Mouse (Mus musculus) neural tube, embryonic 12.5 days (tissue): Measurements from ENCODE around the gene Ints1. TPM values are rescaled to one million over a fixed set of nuclear protein-coding genes. Genes with fewer than 3 reads are reported as not detected.

Source experiments
- ATAC-seq: fragments of 200-750 bp; cut with Nextera tagmentation; 2 replicates; pipeline ENCODE4 v1.8.0; 2017; ENCODE audit warnings: low read depth, mild to moderate bottlenecking, moderate TSS enrichment, moderate library complexity; ENCODE audit not compliant: low FRiP score
- H3K27ac ChIP-seq: fragments of 300-500 bp; sonication (generic); 2 replicates; pipeline ENCODE4 v1.5.1; 2016
- H3K27me3 ChIP-seq: fragments of 300-500 bp; sonication (generic); replicated peaks from 2 replicates; pipeline ENCODE4 v1.6.1; 2016; ENCODE audit warnings: mild to moderate bottlenecking
- H3K36me3 ChIP-seq: fragments of 300-500 bp; sonication (generic); 2 replicates; pipeline ENCODE4 v1.6.1; 2016; ENCODE audit warnings: mild to moderate bottlenecking
- H3K4me1 ChIP-seq: fragments of 300-500 bp; sonication (generic); 2 replicates; pipeline ENCODE4 v1.6.1; 2016
- H3K4me2 ChIP-seq: fragments of 300-500 bp; sonication (generic); replicated peaks from 2 replicates; pipeline ENCODE4 v1.6.1; 2016; ENCODE audit warnings: mild to moderate bottlenecking
- H3K4me3 ChIP-seq: fragments of 300-500 bp; sonication (generic); 2 replicates; pipeline ENCODE4 v1.5.1; 2016
- H3K9ac ChIP-seq: fragments of 300-500 bp; sonication (generic); 2 replicates; pipeline ENCODE4 v1.6.1; 2016; ENCODE audit warnings: mild to moderate bottlenecking
- H3K9me3 ChIP-seq: fragments of 300-500 bp; sonication (generic); 2 replicates; pipeline ENCODE4 v1.6.1; 2016; ENCODE audit warnings: mild to moderate bottlenecking
- WGBS: fragments of 180-500 bp; shearing (Covaris S2); methylation state at CpG from one replicate; pipeline ENCODE4 v1.1.7; 2016; 5-methylcytosine and 5-hydroxymethylcytosine counted together
- polyA plus RNA-seq: library from polyadenylated mRNA; unstranded; fragments of >200 nt; fragmentation: Nextera tagmentation; extraction: Ambion mirVana; gene quantifications from 2 replicates; pipeline ENCODE4 v1.2.1, GENCODE M21; 2016

Gene Ints1
- polyA plus RNA-seq, 1 experiment from 2014 or later: 33.7 TPM

GRCm38 (mm10) chr5:139791227-139792158 lies 16.0 kb upstream of the Ints1 start, which contains the start of gene Mafk:
TSS of gene Mafk (plus strand) at chr5:139791513.
- peak; percentile 85 for ATAC-seq
- H3K4me1 ChIP-seq: peaks cover 40% of the 10 kb centered on the region
- H3K27ac ChIP-seq: no peak within 1 kb of the TSS
- H3K4me3 ChIP-seq: peak within 1 kb of the TSS; percentile 77
- WGBS: under 1% methylated on average over 92 of the region's 92 CpGs
- no peaks in the 10 kb centered on the region for H3K27me3 ChIP-seq
- no peaks in the 10 kb centered on the region for H3K36me3 ChIP-seq
- H3K9ac ChIP-seq: peak within 1 kb of the TSS; percentile 66
- H3K4me2 ChIP-seq: peak within 1 kb of the TSS; percentile 100
- no peaks in the 10 kb centered on the region for H3K9me3 ChIP-seq

GRCm38 (mm10) chr5:139789466-139789865 lies 14.0 kb upstream of the Ints1 start:
- Histone ChIP-seq H3K36me3 (no peaks in the 10 kb centered on the region), H3K4me2 (no peak overlapping the region), H3K9ac (no peak overlapping the region), H3K27me3 (no peaks in the 10 kb centered on the region), H3K4me1 (peaks cover 21% of the 10 kb centered on the region), H3K9me3 (no peaks in the 10 kb centered on the region), H3K4me3 (no peak overlapping the region), H3K27ac (no peak overlapping the region)
- WGBS: 64% methylated on average over 4 of the region's 4 CpGs
- ATAC-seq: no peak

- H3K4me3 ChIP-seq: no peak overlapping the region
- H3K9ac ChIP-seq: no peak overlapping the region
- H3K4me1 ChIP-seq: no peaks in the 10 kb centered on the region
- no peaks in the 10 kb centered on the region for H3K27me3 ChIP-seq
- no peak overlapping the region for H3K4me2 ChIP-seq
- H3K9me3 ChIP-seq: no peaks in the 10 kb centered on the region
- ATAC-seq: no peak
- no peak overlapping the region for H3K27ac ChIP-seq
- WGBS: 85% methylated on average over 8 of the region's 8 CpGs
- H3K36me3 ChIP-seq: no peaks in the 10 kb centered on the region
Measured at GRCm38 (mm10) chr5:139781406-139781805, 5.9 kb upstream of the Ints1 start.

- WGBS: 83% methylated on average over 5 of the region's 5 CpGs
- no peaks in the 10 kb centered on the region for H3K9me3 ChIP-seq
- no peak overlapping the region for H3K9ac ChIP-seq
- H3K27ac ChIP-seq: no peak overlapping the region
- peaks cover 20% of the 10 kb centered on the region for H3K36me3 ChIP-seq
- no peaks in the 10 kb centered on the region for H3K27me3 ChIP-seq
- H3K4me1 ChIP-seq: peaks cover 13% of the 10 kb centered on the region
- ATAC-seq: no peak
- no peak overlapping the region for H3K4me2 ChIP-seq
- H3K4me3 ChIP-seq: no peak overlapping the region
Measured at GRCm38 (mm10) chr5:139776966-139777365, 1.5 kb upstream of the Ints1 start.

GRCm38 (mm10) chr5:139768216-139768615 lies 7.3 kb downstream of the Ints1 start:
- H3K4me1 ChIP-seq: no peaks in the 10 kb centered on the region
- H3K4me3 ChIP-seq: no peak overlapping the region
- H3K9me3 ChIP-seq: no peaks in the 10 kb centered on the region
- H3K27ac ChIP-seq: no peak overlapping the region
- H3K36me3 ChIP-seq: peaks cover 98% of the 10 kb centered on the region
- H3K9ac ChIP-seq: no peak overlapping the region
- ATAC-seq: no peak
- WGBS: 90% methylated on average over 8 of the region's 8 CpGs
- H3K27me3 ChIP-seq: no peaks in the 10 kb centered on the region
- H3K4me2 ChIP-seq: no peak overlapping the region

GRCm38 (mm10) chr5:139764296-139764695 lies 11.2 kb downstream of the Ints1 start:
- no peaks in the 10 kb centered on the region for H3K9me3 ChIP-seq
- H3K4me1 ChIP-seq: no peaks in the 10 kb centered on the region
- no peak overlapping the region for H3K9ac ChIP-seq
- 75% methylated on average over 11 of the region's 11 CpGs for WGBS
- H3K27me3 ChIP-seq: no peaks in the 10 kb centered on the region
- no peak overlapping the region for H3K4me2 ChIP-seq
- no peak overlapping the region for H3K4me3 ChIP-seq
- ATAC-seq: no peak
- H3K36me3 ChIP-seq: peaks cover 98% of the 10 kb centered on the region
- H3K27ac ChIP-seq: no peak overlapping the region

- 89% methylated on average over 16 of the region's 16 CpGs for WGBS
Measured at GRCm38 (mm10) chr5:139758096-139758495, 17.4 kb downstream of the Ints1 start.

GRCm38 (mm10) chr5:139756586-139756985 lies 18.9 kb downstream of the Ints1 start:
- Histone ChIP-seq H3K4me2 (no peak overlapping the region), H3K36me3 (peaks cover 97% of the 10 kb centered on the region), H3K4me1 (no peaks in the 10 kb centered on the region), H3K27ac (no peak overlapping the region), H3K4me3 (no peak overlapping the region), H3K9ac (no peak overlapping the region), H3K9me3 (no peaks in the 10 kb centered on the region), H3K27me3 (no peaks in the 10 kb centered on the region)
- 98% methylated on average over 2 of the region's 2 CpGs for WGBS
- no peak for ATAC-seq

More at GRCm38 (mm10) chr5:139758096-139758495, 17.4 kb downstream of the Ints1 start:
- Histone ChIP-seq H3K27ac (no peak overlapping the region), H3K4me3 (no peak overlapping the region), H3K27me3 (no peaks in the 10 kb centered on the region), H3K4me2 (no peak overlapping the region), H3K36me3 (peaks cover 100% of the 10 kb centered on the region), H3K9me3 (no peaks in the 10 kb centered on the region), H3K4me1 (no peaks in the 10 kb centered on the region), H3K9ac (no peak overlapping the region)
- no peak for ATAC-seq

GRCm38 (mm10) chr5:139756135-139756534 lies 19.3 kb downstream of the Ints1 start:
- H3K4me2 ChIP-seq: no peak overlapping the region
- peaks cover 97% of the 10 kb centered on the region for H3K36me3 ChIP-seq
- 93% methylated on average over 12 of the region's 12 CpGs for WGBS
- no peak overlapping the region for H3K9ac ChIP-seq
- H3K9me3 ChIP-seq: no peaks in the 10 kb centered on the region
- no peak overlapping the region for H3K27ac ChIP-seq
- H3K4me3 ChIP-seq: no peak overlapping the region
- no peaks in the 10 kb centered on the region for H3K4me1 ChIP-seq
- no peak for ATAC-seq
- H3K27me3 ChIP-seq: no peaks in the 10 kb centered on the region

- Histone ChIP-seq H3K9ac (no peak overlapping the region), H3K4me3 (no peak overlapping the region), H3K4me1 (no peaks in the 10 kb centered on the region), H3K4me2 (no peak overlapping the region), H3K9me3 (no peaks in the 10 kb centered on the region), H3K36me3 (peaks cover 93% of the 10 kb centered on the region), H3K27ac (no peak overlapping the region), H3K27me3 (no peaks in the 10 kb centered on the region)
- WGBS: 37% methylated on average over 12 of the region's 12 CpGs
- no peak; the same call in 1 of the 2 replicates for ATAC-seq
Measured at GRCm38 (mm10) chr5:139754753-139755152, 20.7 kb downstream of the Ints1 start.

GRCm38 (mm10) chr5:139750535-139750934 lies 24.9 kb downstream of the Ints1 start:
- H3K4me3 ChIP-seq: no peak overlapping the region
- H3K9me3 ChIP-seq: no peaks in the 10 kb centered on the region
- no peaks in the 10 kb centered on the region for H3K4me1 ChIP-seq
- ATAC-seq: 0 out of 2 replicates have a peak, but pooled peaks have one; percentile 5
- no peak overlapping the region for H3K4me2 ChIP-seq
- no peak overlapping the region for H3K9ac ChIP-seq
- no peaks in the 10 kb centered on the region; the same call in 1 of the 2 replicates for H3K27me3 ChIP-seq
- H3K36me3 ChIP-seq: peaks cover 51% of the 10 kb centered on the region
- H3K27ac ChIP-seq: no peak overlapping the region

GRCm38 (mm10) chr5:139749413-139750125 lies 25.9 kb downstream of the Ints1 start:
- Histone ChIP-seq H3K9ac (no peak overlapping the region), H3K4me1 (no peaks in the 10 kb centered on the region), H3K4me2 (no peak overlapping the region), H3K9me3 (no peaks in the 10 kb centered on the region), H3K27ac (no peak overlapping the region), H3K4me3 (no peak overlapping the region), H3K36me3 (peaks cover 41% of the 10 kb centered on the region), H3K27me3 (no peaks in the 10 kb centered on the region; the same call in 1 of the 2 replicates)
- 88% methylated on average over 16 of the region's 16 CpGs for WGBS
- no peak for ATAC-seq
